In the genomic region with DNA sequence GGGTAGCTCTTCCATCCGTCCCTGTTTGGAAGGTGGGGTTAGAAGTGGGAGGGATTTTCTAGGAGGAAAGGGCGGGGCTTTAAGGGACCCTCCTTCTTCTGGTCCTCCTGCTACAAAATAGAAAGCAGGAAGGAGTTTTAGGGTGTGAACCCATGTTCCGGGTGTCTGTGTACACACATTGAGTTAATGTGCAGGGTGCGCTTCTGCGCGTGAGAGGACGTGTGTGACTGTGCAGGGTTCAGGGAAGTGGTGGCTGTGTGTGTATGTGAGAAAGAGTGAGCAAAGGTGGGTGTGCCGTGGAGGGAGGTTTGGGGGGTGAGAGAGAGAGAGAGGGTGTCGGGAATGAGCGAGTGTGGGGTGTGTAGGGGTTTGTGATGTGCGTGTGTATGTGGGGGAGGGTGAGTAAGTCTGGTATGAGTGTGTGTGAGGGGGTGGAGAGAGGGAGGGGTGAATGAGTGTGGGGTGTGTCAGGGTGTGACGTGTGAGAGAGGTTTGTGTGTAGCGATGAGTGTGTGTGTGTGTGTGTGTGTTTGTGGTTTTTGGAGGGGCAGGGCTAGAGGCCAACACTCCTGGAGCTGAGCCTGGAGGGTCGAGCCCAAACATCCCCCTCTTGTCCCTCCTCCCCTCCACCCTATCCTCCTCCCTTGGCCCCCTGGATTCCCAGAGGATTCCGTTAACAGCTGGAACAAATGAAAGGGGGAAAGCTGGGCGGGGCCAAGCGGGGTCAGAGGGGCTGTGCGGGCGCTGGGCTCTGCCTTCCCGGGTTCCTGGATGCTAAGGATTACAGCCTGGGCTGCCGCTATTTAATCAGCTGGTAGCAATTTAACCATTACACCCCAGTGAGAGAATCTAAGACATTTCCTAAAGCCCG, we compare ENCODE assay signal across 8 mouse cellular contexts.
DNase-seq lines count a peak whose midpoint lies in the region; ATAC-seq and TF ChIP-seq lines count a peak whose summit lies in the region.

No protein-coding gene starts in this region.

- no peak for TF ChIP-seq CTCF in forebrain, postnatal 0 days (IDR thresholded peaks at IDR 0.05; ENCODE audit: low read depth)
- TF ChIP-seq CTCF in midbrain, postnatal 0 days (IDR thresholded peaks at IDR 0.05) = no peak

- H3K9me3 ChIP-seq in forebrain, postnatal 0 days (ENCODE audit: low read length) = no peaks in the 10 kb centered on the region
- H3K9me3 ChIP-seq in hindbrain, embryonic 13.5 days = no peaks in the 10 kb centered on the region
- no peaks in the 10 kb centered on the region for H3K9me3 ChIP-seq in liver, embryonic 11.5 days (ENCODE audit: control insufficient read depth, low read length)
- no peaks in the 10 kb centered on the region for H3K9me3 ChIP-seq in midbrain, postnatal 0 days (ENCODE audit: low read length)

- 11% methylated on average over 22 of the region's 22 CpGs for WGBS in forebrain, postnatal 0 days
- 5% methylated on average over 22 of the region's 22 CpGs for WGBS in hindbrain, embryonic 13.5 days
- WGBS in liver, embryonic 11.5 days = 5% methylated on average over 22 of the region's 22 CpGs
- WGBS in midbrain, postnatal 0 days = 10% methylated on average over 21 of the region's 22 CpGs

- H3K27ac ChIP-seq in forebrain, postnatal 0 days (ENCODE audit: low read depth, low read length) = no peak overlapping the region
- H3K27ac ChIP-seq in hindbrain, embryonic 13.5 days = no peak overlapping the region
- peak overlapping the region; percentile 57; the same call in 1 of the 2 replicates for H3K27ac ChIP-seq in liver, embryonic 11.5 days (ENCODE audit: low read depth, low read length)
- H3K27ac ChIP-seq in midbrain, postnatal 0 days (ENCODE audit: low read depth, low read length) = no peak overlapping the region

- H3K4me3 ChIP-seq in forebrain, postnatal 0 days (ENCODE audit: low read depth, low read length) = peak overlapping the region; percentile 20
- H3K4me3 ChIP-seq in hindbrain, embryonic 13.5 days = peak overlapping the region; percentile 14
- H3K4me3 ChIP-seq in liver, embryonic 11.5 days (ENCODE audit: low read depth, low read length) = peak overlapping the region; percentile 47
- no peak overlapping the region for H3K4me3 ChIP-seq in midbrain, postnatal 0 days (ENCODE audit: low read depth, low read length)

- ATAC-seq in forebrain, postnatal 0 days = peak; percentile 32; the same call in 1 of the 2 replicates
- peak; percentile 59; the same call in 1 of the 2 replicates for ATAC-seq in hindbrain, embryonic 13.5 days (ENCODE audit: low FRiP score)
- peak; percentile 73 for ATAC-seq in liver, embryonic 11.5 days (replicated peaks; ENCODE audit: low FRiP score)
- no peak for ATAC-seq in midbrain, postnatal 0 days (ENCODE audit: low FRiP score)

- peak; percentile 75 for DNase-seq in 3134 (ENCODE audit: extremely low read depth, insufficient read length, low spot score)
- peak; percentile 37 for DNase-seq in adrenal gland, postnatal 10 days
- DNase-seq in forebrain, postnatal 0 days = no peak
- peak; percentile 56 for DNase-seq in liver, embryonic 11.5 days (ENCODE audit: low spot score)
- no peak for DNase-seq in midbrain, postnatal 0 days (ENCODE audit: low spot score)
- peak; percentile 54 for DNase-seq in thymus, postnatal 14 days
- no peak for DNase-seq in layer of hippocampus, adult 9-10 months (ENCODE audit: low spot score)

- no peaks in the 10 kb centered on the region for H3K36me3 ChIP-seq in forebrain, postnatal 0 days (ENCODE audit: insufficient read depth)
- H3K36me3 ChIP-seq in hindbrain, embryonic 13.5 days = no peaks in the 10 kb centered on the region
- no peaks in the 10 kb centered on the region for H3K36me3 ChIP-seq in liver, embryonic 11.5 days (ENCODE audit: control insufficient read depth, insufficient read depth, low read length)
- H3K36me3 ChIP-seq in midbrain, postnatal 0 days (ENCODE audit: insufficient read depth, low read length) = no peaks in the 10 kb centered on the region

- 0 out of 2 replicates have a peak, but pooled peaks cover 4% of the 10 kb centered on the region for H3K27me3 ChIP-seq in forebrain, postnatal 0 days (ENCODE audit: insufficient read depth, low read length)
- peaks cover 24% of the 10 kb centered on the region for H3K27me3 ChIP-seq in hindbrain, embryonic 13.5 days
- H3K27me3 ChIP-seq in liver, embryonic 11.5 days (replicated peaks; ENCODE audit: control insufficient read depth, insufficient read depth, low read length) = 0 out of 2 replicates have a peak, but pooled peaks cover 7% of the 10 kb centered on the region
- 0 out of 2 replicates have a peak, but pooled peaks cover 5% of the 10 kb centered on the region for H3K27me3 ChIP-seq in midbrain, postnatal 0 days (ENCODE audit: insufficient read depth, low read length)

- H3K9ac ChIP-seq in forebrain, postnatal 0 days = 0 out of 2 replicates have a peak overlapping the region, but pooled peaks have one; percentile 25
- peak overlapping the region; percentile 58; the same call in 1 of the 2 replicates for H3K9ac ChIP-seq in hindbrain, embryonic 13.5 days
- peak overlapping the region; percentile 61 for H3K9ac ChIP-seq in liver, embryonic 11.5 days (ENCODE audit: low read depth, low read length)
- H3K9ac ChIP-seq in midbrain, postnatal 0 days (replicated peaks; ENCODE audit: low read length, poor library complexity, severe bottlenecking) = peak overlapping the region; percentile 19; the same call in 1 of the 2 replicates

- 0 out of 2 replicates have a peak, but pooled peaks cover 5% of the 10 kb centered on the region for H3K4me1 ChIP-seq in forebrain, postnatal 0 days (ENCODE audit: insufficient read depth)
- H3K4me1 ChIP-seq in hindbrain, embryonic 13.5 days (replicated peaks) = peaks cover 18% of the 10 kb centered on the region
- H3K4me1 ChIP-seq in liver, embryonic 11.5 days (replicated peaks; ENCODE audit: control insufficient read depth, insufficient read depth, low read length) = peaks cover 22% of the 10 kb centered on the region
- H3K4me1 ChIP-seq in midbrain, postnatal 0 days (ENCODE audit: insufficient read depth, low read length) = peaks cover 5% of the 10 kb centered on the region; the same call in 1 of the 2 replicates

- H3K4me2 ChIP-seq in forebrain, postnatal 0 days (ENCODE audit: low read depth) = peak overlapping the region; percentile 47
- H3K4me2 ChIP-seq in hindbrain, embryonic 13.5 days = peak overlapping the region; percentile 48
- peak overlapping the region; percentile 91 for H3K4me2 ChIP-seq in liver, embryonic 11.5 days
- peak overlapping the region; percentile 40 for H3K4me2 ChIP-seq in midbrain, postnatal 0 days (ENCODE audit: low read depth, low read length, poor library complexity, severe bottlenecking)

Comparison
In these comparisons a context has a peak if more than half of its experiments do, and no peak if none do; other contexts are left out.
1. DNase-seq: peak in 3134 (single experiment), adrenal gland, postnatal 10 days (single experiment), liver, embryonic 11.5 days (single experiment) and thymus, postnatal 14 days (single experiment); none in forebrain, postnatal 0 days (single experiment), midbrain, postnatal 0 days (single experiment) and layer of hippocampus, adult 9-10 months (single experiment).
2. H3K4me2 ChIP-seq: peak in every context shown above with its lines; median percentile 91 in liver, embryonic 11.5 days; 48 in hindbrain, embryonic 13.5 days; 47 in forebrain, postnatal 0 days; 40 in midbrain, postnatal 0 days.
3. Peak in every context shown above with its lines, with median percentiles within 50 percentile points of each other: H3K9ac ChIP-seq.